Mouse (Mus musculus) embryonic fibroblast, embryonic 13.5 days (primary cell): ENCODE results near the gene Ank.

Experiments
- CTCF ChIP-seq: IDR thresholded peaks from 2 replicates; pipeline ENCODE4 v1.5.1; 2011; ENCODE audit warnings: mild to moderate bottlenecking, control low read depth, low read length, moderate library complexity, borderline replicate concordance; ENCODE audit not compliant: insufficient read depth
- POLR2A ChIP-seq: IDR thresholded peaks from 2 replicates; pipeline ENCODE4 v1.6.1; 2011; ENCODE audit warnings: low read depth, mild to moderate bottlenecking, control low read depth, low read length, moderate library complexity

- TF ChIP-seq CTCF (no peak), POLR2A (no peak)
These were observed 37.6 kb downstream of the Ank start for GRCm38 (mm10) chr15:27503801-27504730.
